Mouse (Mus musculus) forebrain, postnatal 0 days (tissue): Measurements from ENCODE around the gene Brms1. TPM values are rescaled to one million over a fixed set of nuclear protein-coding genes. Genes with fewer than 3 reads are reported as not detected.

ENCODE experiments used
- ATAC-seq: fragments of 200-750 bp; cut with Nextera tagmentation; 2 replicates; pipeline ENCODE4 v1.8.0; 2017; ENCODE audit warnings: mild to moderate bottlenecking, moderate library complexity
- DNase-seq: peaks from one replicate; pipeline ENCODE4 v3.0.0-alpha.2; 2015
- H3K27ac ChIP-seq: fragments of 300-500 bp; sonication (generic); 2 replicates; pipeline ENCODE4 v1.5.1; 2014; ENCODE audit warnings: low read depth, mild to moderate bottlenecking, antibody characterized with exemption, low read length, moderate library complexity, mixed read lengths
- H3K27me3 ChIP-seq: fragments of 300-500 bp; sonication (generic); 2 replicates; pipeline ENCODE4 v1.6.1; 2014; ENCODE audit warnings: mild to moderate bottlenecking, low read length, mixed read lengths; ENCODE audit not compliant: insufficient read depth
- H3K36me3 ChIP-seq: fragments of 300-500 bp; sonication (generic); 2 replicates; pipeline ENCODE4 v1.6.1; 2014; ENCODE audit warnings: mild to moderate bottlenecking, moderate library complexity; ENCODE audit not compliant: insufficient read depth
- H3K4me1 ChIP-seq: fragments of 300-500 bp; sonication (generic); 2 replicates; pipeline ENCODE4 v1.6.1; 2014; ENCODE audit warnings: antibody characterized with exemption; ENCODE audit not compliant: insufficient read depth
- H3K4me2 ChIP-seq: fragments of 300-500 bp; sonication (generic); 2 replicates; pipeline ENCODE4 v1.6.1; 2014; ENCODE audit warnings: low read depth, mild to moderate bottlenecking, moderate library complexity
- H3K4me3 ChIP-seq: fragments of 300-500 bp; sonication (generic); 2 replicates; pipeline ENCODE4 v1.5.1; 2014; ENCODE audit warnings: low read depth, low read length, mixed read lengths
- H3K9ac ChIP-seq: fragments of 300-500 bp; sonication (generic); 2 replicates; pipeline ENCODE4 v1.6.1; 2014; ENCODE audit warnings: mild to moderate bottlenecking
- H3K9me3 ChIP-seq: fragments of 300-500 bp; sonication (generic); 2 replicates; pipeline ENCODE4 v1.6.1; 2016; ENCODE audit warnings: low read length
- CTCF ChIP-seq: sonication (generic); IDR thresholded peaks from 2 replicates; pipeline ENCODE4 v1.5.1; 2016; ENCODE audit warnings: antibody characterized with exemption, control low read depth, low read depth
- WGBS: fragments of 180-500 bp; shearing (Covaris S2); extraction: QIAGEN DNeasy Blood & Tissue Kit; methylation state at CpG from one replicate; pipeline ENCODE4 v1.1.7; 2014; 5-methylcytosine and 5-hydroxymethylcytosine counted together
- polyA plus RNA-seq: library from polyadenylated mRNA; unstranded; fragments of >200 nt; fragmentation: Nextera tagmentation; extraction: Ambion mirVana; gene quantifications from 2 replicates; pipeline ENCODE4 v1.2.1, GENCODE M21; 2015
- total RNA-seq: library from RNA; depleted of rRNA; stranded (reverse); fragments of >200 nt; gene quantifications from 2 replicates; pipeline ENCODE4 v1.2.3, GENCODE M21; 2014

The Brms1 gene
- total and polyA plus RNA-seq, 2 experiments from 2014 or later, result 15.5 to 27.6 TPM

DNA sequence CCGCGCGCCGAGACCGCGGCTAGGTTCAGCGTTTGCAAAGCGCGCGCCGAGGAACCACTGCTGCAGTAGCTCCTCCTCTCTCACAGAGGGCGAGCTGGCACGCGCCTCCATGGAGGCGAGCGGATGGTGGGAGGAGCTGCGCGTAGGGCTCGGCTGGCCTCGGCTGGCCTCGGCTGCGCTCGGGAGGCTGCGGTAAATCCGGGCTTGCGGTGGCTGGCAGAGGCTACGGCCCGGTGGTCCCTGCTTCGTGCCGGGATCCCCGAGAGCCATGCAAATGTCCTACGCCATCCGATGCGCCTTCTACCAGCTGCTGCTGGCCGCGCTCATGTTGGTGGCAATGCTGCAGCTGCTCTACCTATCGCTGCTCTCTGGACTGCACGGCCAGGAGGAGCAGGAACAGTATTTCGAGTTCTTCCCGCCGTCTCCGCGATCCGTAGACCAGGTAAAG lies 2.4 kb upstream of the Brms1 start, which contains the start of the genes B4gat1 and AC124502.3:
TSS of gene B4gat1 (plus strand) at position 118 of the 448 bp plus-strand sequence.
TSS of gene AC124502.3 (plus strand) at position 183 of the 448 bp plus-strand sequence.
- peak within 1 kb of the TSS; percentile 81 for H3K4me3 ChIP-seq
- peak; percentile 62 for TF ChIP-seq CTCF
- H3K27ac ChIP-seq, result peak within 1 kb of the TSS; percentile 88
- peak within 1 kb of the TSS; percentile 94 for H3K9ac ChIP-seq
- peaks cover 13% of the 10 kb centered on the region; the same call in 1 of the 2 replicates for H3K36me3 ChIP-seq
- H3K27me3 ChIP-seq, result no peaks in the 10 kb centered on the region
- peak within 1 kb of the TSS; percentile 93 for H3K4me2 ChIP-seq
- WGBS, result 0% methylated on average over 44 of the region's 44 CpGs
- no peaks in the 10 kb centered on the region for H3K9me3 ChIP-seq
- DNase-seq (peak; percentile 97), ATAC-seq (peak; percentile 96)
- 0 out of 2 replicates have a peak, but pooled peaks cover 15% of the 10 kb centered on the region for H3K4me1 ChIP-seq

- DNase-seq (no peak), ATAC-seq (no peak)
- TF ChIP-seq CTCF, result no peak
- peaks cover 16% of the 10 kb centered on the region; the same call in 1 of the 2 replicates for H3K36me3 ChIP-seq
- H3K4me2 ChIP-seq, result peak overlapping the region; percentile 93
- 11% methylated on average over 41 of the region's 41 CpGs for WGBS
- peak overlapping the region; percentile 81 for H3K4me3 ChIP-seq
- H3K27me3 ChIP-seq, result no peaks in the 10 kb centered on the region
- H3K9ac ChIP-seq, result peak overlapping the region; percentile 94
- peak overlapping the region; percentile 88 for H3K27ac ChIP-seq
- H3K9me3 ChIP-seq, result no peaks in the 10 kb centered on the region
- H3K4me1 ChIP-seq, result 0 out of 2 replicates have a peak, but pooled peaks cover 15% of the 10 kb centered on the region
Observed at GRCm38 (mm10) chr19:5039301-5040114, 1.6 kb upstream of the Brms1 start.

DNA sequence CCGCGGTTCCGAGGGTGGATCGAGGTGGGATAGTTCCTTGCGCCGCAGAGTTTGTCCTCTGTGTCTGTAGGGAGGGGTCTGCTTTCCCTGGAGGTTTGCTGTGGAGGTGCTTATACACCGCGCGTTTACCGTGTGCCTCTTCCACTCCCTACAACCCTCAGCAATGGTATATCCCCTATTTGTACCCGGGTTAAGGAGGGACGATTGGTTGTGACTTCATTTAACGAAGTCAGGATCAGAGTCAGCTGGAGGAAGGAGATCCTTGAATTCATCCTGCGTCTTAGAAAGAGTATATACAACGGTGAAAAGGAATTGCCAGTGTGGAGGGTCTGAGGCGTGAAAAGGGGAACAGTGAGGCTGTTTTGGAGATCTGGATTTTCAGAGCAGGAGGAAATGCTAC lies 434 bp downstream of the Brms1 start:
- TF ChIP-seq CTCF, result no peak
- Histone ChIP-seq H3K9me3 (no peaks in the 10 kb centered on the region), H3K4me3 (peak overlapping the region; percentile 81), H3K9ac (peak overlapping the region; percentile 76), H3K27me3 (no peaks in the 10 kb centered on the region), H3K27ac (peak overlapping the region; percentile 55; the same call in 1 of the 2 replicates), H3K4me1 (0 out of 2 replicates have a peak, but pooled peaks cover 15% of the 10 kb centered on the region), H3K36me3 (peaks cover 27% of the 10 kb centered on the region; the same call in 1 of the 2 replicates), H3K4me2 (peak overlapping the region; percentile 93)
- 2% methylated on average over 16 of the region's 16 CpGs for WGBS
- DNase-seq (no peak), ATAC-seq (0 out of 2 replicates have a peak, but pooled peaks have one; percentile 0)

GRCm38 (mm10) chr19:5045531-5045930 lies 4.4 kb downstream of the Brms1 start:
- no peak overlapping the region for H3K4me2 ChIP-seq
- no peak for TF ChIP-seq CTCF
- whole genome bisulfite sequencing, result 72% methylated on average over 4 of the region's 4 CpGs
- no peaks in the 10 kb centered on the region for H3K27me3 ChIP-seq
- no peaks in the 10 kb centered on the region for H3K9me3 ChIP-seq
- H3K36me3 ChIP-seq, result peaks cover 52% of the 10 kb centered on the region
- no peak for ATAC-seq
- DNase-seq, result no peak
- H3K9ac ChIP-seq, result no peak overlapping the region
- H3K4me3 ChIP-seq, result no peak overlapping the region
- no peak overlapping the region for H3K27ac ChIP-seq
- peaks cover 13% of the 10 kb centered on the region; the same call in 1 of the 2 replicates for H3K4me1 ChIP-seq

DNA sequence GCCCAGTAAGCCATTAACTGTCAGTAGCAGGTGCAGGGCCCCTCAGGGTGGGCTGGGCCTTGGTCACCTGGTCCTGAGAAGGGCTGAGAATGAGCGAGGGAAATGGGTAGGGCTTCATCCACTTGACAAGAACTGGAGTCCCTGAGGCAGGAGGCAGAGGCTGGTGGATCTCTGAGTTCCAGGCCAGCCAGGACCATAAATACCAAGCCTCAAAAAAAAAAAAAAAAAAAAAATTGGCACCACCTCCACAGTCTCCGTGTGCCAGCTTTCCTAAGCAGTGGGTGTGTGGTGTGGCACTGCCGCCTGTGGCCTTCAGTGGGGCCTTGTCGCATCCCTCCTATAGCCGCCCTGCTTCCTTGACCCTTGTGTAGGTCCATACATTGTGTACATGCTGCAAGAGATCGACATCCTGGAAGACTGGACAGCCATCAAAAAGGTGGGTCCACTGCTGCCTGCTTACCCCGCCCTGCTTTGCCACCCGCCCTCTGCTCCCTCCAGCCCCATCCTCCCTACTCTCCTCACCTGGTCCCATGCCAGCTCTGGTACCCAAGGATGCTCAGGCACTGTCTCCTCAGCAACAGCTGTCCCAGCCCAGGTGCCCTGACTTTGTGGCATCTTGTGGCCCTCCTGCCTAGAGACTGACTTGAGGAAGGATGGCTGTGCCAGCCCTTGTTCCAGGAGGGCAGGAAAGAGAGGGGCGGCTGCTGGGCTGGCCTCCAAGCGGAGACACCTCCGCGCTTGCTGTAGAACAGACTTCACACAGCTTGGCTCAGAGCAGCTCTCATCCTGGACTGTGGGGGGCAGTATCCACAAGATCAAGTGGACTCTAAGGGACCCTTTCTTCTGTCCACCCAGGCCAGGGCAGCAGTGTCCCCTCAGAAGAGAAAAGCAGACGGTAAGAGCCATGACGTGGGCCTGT lies 7.2 kb downstream of the Brms1 start:
- DNase-seq, result no peak
- Histone ChIP-seq H3K4me2 (no peak overlapping the region), H3K27ac (no peak overlapping the region), H3K27me3 (no peaks in the 10 kb centered on the region), H3K36me3 (peaks cover 45% of the 10 kb centered on the region), H3K9me3 (no peaks in the 10 kb centered on the region), H3K4me1 (peaks cover 7% of the 10 kb centered on the region; the same call in 1 of the 2 replicates), H3K9ac (no peak overlapping the region), H3K4me3 (no peak overlapping the region)
- WGBS, result 81% methylated on average over 14 of the region's 14 CpGs
- no peak for ATAC-seq
- peak; percentile 10; the same call in 1 of the 2 replicates for TF ChIP-seq CTCF

- 80% methylated on average over 6 of the region's 6 CpGs for WGBS
- no peak overlapping the region for H3K9ac ChIP-seq
- no peak overlapping the region for H3K4me2 ChIP-seq
- H3K4me1 ChIP-seq, result peaks cover 7% of the 10 kb centered on the region; the same call in 1 of the 2 replicates
- H3K4me3 ChIP-seq, result no peak overlapping the region
- TF ChIP-seq CTCF, result no peak
- peak overlapping the region; percentile 47; the same call in 1 of the 2 replicates for H3K27ac ChIP-seq
- peaks cover 39% of the 10 kb centered on the region for H3K36me3 ChIP-seq
- no peaks in the 10 kb centered on the region for H3K27me3 ChIP-seq
- ATAC-seq, result no peak
- no peaks in the 10 kb centered on the region for H3K9me3 ChIP-seq
- no peak for DNase-seq
Observed at GRCm38 (mm10) chr19:5049325-5049724, 8.2 kb downstream of the Brms1 start.
